Mouse (Mus musculus): ENCODE results near the gene Olfr524. TPM values are rescaled to one million over a fixed set of nuclear protein-coding genes. Genes with fewer than 3 reads are reported as not detected.

Gene Olfr524
- polyA plus RNA-seq, 1 experiment from 2014 or later = not detected

DNA sequence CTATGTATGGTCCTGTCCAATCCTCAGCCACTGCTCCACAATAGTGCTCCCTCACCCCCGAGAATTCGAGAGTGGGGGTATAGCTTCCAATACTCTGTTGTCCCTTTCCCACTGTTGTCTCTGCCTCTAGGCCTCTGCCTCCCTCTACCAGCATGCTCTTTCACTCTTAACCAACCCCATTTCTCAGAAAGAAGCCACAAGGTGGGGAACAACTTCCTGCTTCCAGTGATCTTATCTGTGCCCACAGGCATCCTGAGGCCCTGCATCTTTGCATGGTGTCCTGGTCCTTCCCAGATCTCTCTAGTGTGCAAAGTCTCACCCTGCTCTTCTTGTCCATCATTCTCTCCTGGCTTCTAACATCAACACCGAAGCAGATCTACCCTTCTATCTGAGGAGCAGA lies 1.1 kb upstream of the Olfr524 start:
- Histone ChIP-seq H3K36me3 (replicated peaks) (no peaks in the 10 kb centered on the region), H3K9ac (no peak overlapping the region), H3K4me1 (no peaks in the 10 kb centered on the region), H3K27me3 (replicated peaks) (no peaks in the 10 kb centered on the region), H3K27ac (no peak overlapping the region), H3K4me2 (no peak overlapping the region), H3K4me3 (no peak overlapping the region), H3K9me3 (no peaks in the 10 kb centered on the region)
- WGBS = 90% methylated on average over 3 of the region's 3 CpGs
- no peak for ATAC-seq (replicated peaks)

DNA sequence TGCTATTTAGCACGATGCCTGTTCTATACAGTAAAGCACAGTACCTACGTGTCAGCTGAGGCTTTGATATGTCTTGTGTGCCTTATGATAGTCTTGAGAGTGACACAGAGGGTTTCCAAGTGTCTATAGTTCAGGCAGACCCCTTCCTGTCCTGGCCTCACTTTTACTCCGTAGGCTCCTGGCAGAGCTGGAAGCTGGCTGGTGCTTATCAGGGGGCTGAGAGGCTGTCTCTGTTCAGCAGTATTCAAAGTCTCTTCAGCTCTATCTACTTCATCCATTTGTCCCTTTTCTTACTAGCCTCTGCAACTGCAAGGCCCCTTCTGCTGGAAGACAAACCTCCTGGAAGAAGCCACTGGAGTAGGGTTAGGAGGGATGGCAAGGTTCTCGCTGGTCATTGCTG lies 4.7 kb downstream of the Olfr524 start:
- Histone ChIP-seq H3K4me1 (no peaks in the 10 kb centered on the region), H3K27me3 (replicated peaks) (no peaks in the 10 kb centered on the region), H3K9me3 (no peaks in the 10 kb centered on the region), H3K36me3 (replicated peaks) (no peaks in the 10 kb centered on the region), H3K4me2 (no peak overlapping the region), H3K27ac (no peak overlapping the region), H3K9ac (no peak overlapping the region), H3K4me3 (no peak overlapping the region)
- 90% methylated on average over 4 of the region's 4 CpGs for WGBS
- no peak for ATAC-seq (replicated peaks)

DNA sequence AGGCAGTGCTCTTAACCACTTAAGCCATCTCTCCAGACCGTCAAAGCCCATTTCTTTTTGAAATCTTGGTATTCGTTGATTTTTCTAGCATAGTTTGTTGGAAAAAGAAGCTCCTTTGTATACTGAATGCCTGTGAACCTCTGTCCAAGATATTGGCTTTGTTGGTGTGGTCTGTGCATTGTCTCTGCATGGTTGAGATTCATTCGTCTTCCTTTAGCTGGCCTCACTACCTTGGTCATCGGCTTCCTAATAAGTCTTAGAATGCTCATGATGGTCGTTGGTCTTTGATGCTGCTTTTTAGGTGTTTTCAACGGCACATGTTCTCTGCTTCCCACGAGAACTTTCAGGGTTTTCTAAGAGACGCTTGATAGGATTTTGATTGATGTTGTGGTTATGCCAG lies 9.8 kb downstream of the Olfr524 start:
- Histone ChIP-seq H3K27ac (no peak overlapping the region), H3K36me3 (replicated peaks) (no peaks in the 10 kb centered on the region), H3K4me1 (no peaks in the 10 kb centered on the region), H3K27me3 (replicated peaks) (no peaks in the 10 kb centered on the region), H3K4me3 (no peak overlapping the region), H3K4me2 (no peak overlapping the region), H3K9me3 (no peaks in the 10 kb centered on the region), H3K9ac (no peak overlapping the region)
- ATAC-seq (replicated peaks) = no peak
- WGBS = 85% methylated on average over 8 of the region's 8 CpGs

DNA sequence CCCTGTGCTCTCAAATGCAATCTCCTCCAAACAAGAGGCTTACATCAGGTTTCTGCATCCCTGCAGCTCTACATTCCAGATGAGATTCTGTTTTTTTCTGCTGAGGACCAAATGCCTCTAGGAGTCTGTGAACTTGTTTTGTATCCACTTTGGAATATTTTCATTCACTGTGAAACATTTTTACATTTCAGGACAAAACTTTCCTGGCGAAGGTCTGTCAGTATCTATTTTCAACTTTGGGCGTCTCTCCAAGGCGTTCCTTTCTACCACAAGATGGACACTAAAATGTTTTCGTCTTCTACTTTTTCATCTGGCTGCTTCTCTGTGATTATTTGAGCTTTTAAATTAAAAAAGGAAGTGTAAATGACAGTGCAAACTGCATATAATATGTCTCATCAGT lies 11.7 kb downstream of the Olfr524 start:
- Histone ChIP-seq H3K4me2 (no peak overlapping the region), H3K27me3 (replicated peaks) (no peaks in the 10 kb centered on the region), H3K9me3 (no peaks in the 10 kb centered on the region), H3K4me1 (no peaks in the 10 kb centered on the region), H3K36me3 (replicated peaks) (no peaks in the 10 kb centered on the region), H3K4me3 (no peak overlapping the region), H3K27ac (no peak overlapping the region), H3K9ac (no peak overlapping the region)
- 90% methylated on average over 4 of the region's 4 CpGs for WGBS
- ATAC-seq (replicated peaks) = no peak

DNA sequence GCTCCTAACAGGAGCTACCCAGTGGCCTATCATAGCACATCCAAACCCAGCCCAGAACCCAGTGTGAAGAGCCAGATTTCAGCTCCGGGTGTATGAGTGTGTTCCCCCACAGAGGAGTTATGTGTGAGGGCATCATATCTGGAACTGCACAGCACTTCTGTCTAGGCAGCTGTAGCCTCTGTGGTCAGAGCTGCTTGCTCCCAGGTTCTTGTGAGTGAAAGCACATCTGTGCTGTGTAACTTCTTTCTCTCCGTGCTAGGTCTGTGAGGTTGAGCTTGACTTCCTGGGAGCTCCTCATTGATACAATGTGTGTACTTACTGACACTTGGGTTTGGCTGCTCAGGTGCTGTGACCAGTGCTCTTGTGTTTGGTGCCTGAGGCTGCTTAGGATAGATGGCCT lies 12.9 kb downstream of the Olfr524 start:
- no peak for ATAC-seq (replicated peaks)

DNA sequence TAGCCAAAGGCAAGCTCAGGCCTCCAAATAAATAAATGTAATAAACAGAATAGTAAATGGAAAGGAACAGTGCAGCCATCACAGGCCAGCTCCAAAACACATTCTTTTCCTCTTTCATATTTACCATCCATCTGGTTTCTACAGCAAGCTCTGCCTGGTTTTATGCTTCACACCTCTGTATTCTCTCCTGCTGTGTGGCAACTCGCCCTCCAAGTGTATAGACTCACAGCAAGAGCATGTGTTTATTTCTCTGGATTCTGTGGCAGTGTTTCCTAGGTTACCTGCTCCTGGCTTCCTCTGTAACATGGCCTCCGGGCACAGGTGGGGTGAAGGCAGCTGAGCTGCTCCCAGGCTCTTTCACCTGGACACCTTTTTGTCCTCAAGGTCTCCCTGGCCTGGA lies 13.3 kb downstream of the Olfr524 start:
- no peak for ATAC-seq (replicated peaks)
- H3K9ac ChIP-seq = no peak overlapping the region
- no peaks in the 10 kb centered on the region for H3K9me3 ChIP-seq
- H3K36me3 ChIP-seq (replicated peaks) = no peaks in the 10 kb centered on the region
- no peak overlapping the region for H3K4me3 ChIP-seq
- no peak overlapping the region for H3K27ac ChIP-seq
- no peak overlapping the region for H3K4me2 ChIP-seq
- no peaks in the 10 kb centered on the region for H3K27me3 ChIP-seq (replicated peaks)
- no peaks in the 10 kb centered on the region for H3K4me1 ChIP-seq
- WGBS = 57% methylated on average over 2 of the region's 2 CpGs

More for the DNA sequence above, 12.9 kb downstream of the Olfr524 start:
- no peaks in the 10 kb centered on the region for H3K9me3 ChIP-seq
- no peak overlapping the region for H3K9ac ChIP-seq
- H3K4me3 ChIP-seq = no peak overlapping the region
- WGBS = 94% methylated on average over 2 of the region's 2 CpGs
- no peaks in the 10 kb centered on the region for H3K4me1 ChIP-seq
- no peaks in the 10 kb centered on the region for H3K36me3 ChIP-seq (replicated peaks)
- no peaks in the 10 kb centered on the region for H3K27me3 ChIP-seq (replicated peaks)
- H3K27ac ChIP-seq = no peak overlapping the region
- H3K4me2 ChIP-seq = no peak overlapping the region

DNA sequence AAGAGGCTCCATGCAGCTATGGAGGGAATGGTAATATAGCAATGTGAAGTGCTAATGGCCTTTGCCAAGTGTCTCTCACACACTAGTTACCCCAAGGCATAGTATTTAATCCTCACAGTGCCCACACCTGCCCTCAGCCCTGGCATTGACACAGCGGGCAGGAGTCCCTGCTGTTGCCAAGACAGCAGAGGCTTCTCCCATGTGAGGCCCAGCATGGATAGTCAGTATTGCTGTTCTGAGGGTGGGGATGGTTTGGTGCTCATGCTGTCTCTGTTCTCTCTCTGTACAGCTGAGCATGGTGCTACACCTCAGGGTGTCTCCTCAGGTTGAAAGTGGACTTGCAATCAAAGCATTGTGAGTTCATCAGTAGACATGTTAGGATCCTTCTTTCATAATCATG lies 15.3 kb downstream of the Olfr524 start:
- Histone ChIP-seq H3K9ac (no peak overlapping the region), H3K27me3 (replicated peaks) (no peaks in the 10 kb centered on the region), H3K36me3 (replicated peaks) (no peaks in the 10 kb centered on the region), H3K4me3 (no peak overlapping the region), H3K4me1 (no peaks in the 10 kb centered on the region), H3K27ac (no peak overlapping the region), H3K9me3 (no peaks in the 10 kb centered on the region), H3K4me2 (no peak overlapping the region)
- no peak for ATAC-seq (replicated peaks)
- 92% methylated on average over 1 of the region's 1 CpGs for WGBS

DNA sequence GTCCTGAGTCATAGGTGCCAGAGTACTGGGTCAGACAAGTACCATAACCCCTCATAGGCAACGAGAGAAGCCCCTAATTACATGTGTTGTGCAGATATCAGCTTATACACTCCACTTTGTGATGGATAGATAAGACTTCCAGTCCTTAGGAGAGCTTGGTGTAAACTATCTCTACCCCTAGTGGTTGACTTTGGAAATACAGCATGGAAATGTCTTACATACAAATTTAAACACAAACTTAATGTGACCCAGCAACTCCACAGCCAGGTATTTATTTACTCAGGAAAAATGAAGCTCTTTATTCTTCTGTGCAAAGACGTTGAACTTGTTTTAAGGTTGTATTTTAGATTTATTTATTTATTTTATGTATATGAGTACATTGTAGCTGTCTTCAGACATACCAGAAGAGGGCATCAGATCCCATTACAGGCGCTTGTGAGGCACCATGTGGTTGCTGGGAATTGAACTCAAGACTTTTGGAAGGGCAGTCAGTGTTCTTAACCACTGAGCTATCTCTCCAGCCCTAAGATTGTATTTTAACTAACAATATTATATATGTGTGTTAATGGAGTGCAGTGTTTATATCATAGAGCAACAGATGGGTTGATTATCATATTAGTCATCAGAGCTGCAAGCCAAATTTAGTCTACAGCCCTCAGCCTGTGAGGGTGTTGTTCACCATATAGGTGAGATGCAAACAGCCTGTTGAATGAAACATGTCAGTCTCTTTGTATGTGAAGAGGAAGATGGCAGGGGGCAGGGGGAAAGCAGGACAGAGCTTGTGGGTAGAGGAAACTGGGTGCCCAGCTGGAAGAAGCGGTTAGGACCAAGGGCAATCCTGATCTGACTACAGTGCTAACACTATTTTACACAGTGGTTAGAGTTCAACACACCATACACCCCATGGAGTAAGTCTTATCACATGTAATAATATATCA lies 17.1 kb downstream of the Olfr524 start:
- 69% methylated on average over 4 of the region's 4 CpGs for WGBS
- Histone ChIP-seq H3K4me3 (no peak overlapping the region), H3K9ac (no peak overlapping the region), H3K9me3 (no peaks in the 10 kb centered on the region), H3K36me3 (replicated peaks) (no peaks in the 10 kb centered on the region), H3K4me2 (no peak overlapping the region), H3K4me1 (no peaks in the 10 kb centered on the region), H3K27ac (no peak overlapping the region), H3K27me3 (replicated peaks) (no peaks in the 10 kb centered on the region)
- ATAC-seq (replicated peaks) = no peak

DNA sequence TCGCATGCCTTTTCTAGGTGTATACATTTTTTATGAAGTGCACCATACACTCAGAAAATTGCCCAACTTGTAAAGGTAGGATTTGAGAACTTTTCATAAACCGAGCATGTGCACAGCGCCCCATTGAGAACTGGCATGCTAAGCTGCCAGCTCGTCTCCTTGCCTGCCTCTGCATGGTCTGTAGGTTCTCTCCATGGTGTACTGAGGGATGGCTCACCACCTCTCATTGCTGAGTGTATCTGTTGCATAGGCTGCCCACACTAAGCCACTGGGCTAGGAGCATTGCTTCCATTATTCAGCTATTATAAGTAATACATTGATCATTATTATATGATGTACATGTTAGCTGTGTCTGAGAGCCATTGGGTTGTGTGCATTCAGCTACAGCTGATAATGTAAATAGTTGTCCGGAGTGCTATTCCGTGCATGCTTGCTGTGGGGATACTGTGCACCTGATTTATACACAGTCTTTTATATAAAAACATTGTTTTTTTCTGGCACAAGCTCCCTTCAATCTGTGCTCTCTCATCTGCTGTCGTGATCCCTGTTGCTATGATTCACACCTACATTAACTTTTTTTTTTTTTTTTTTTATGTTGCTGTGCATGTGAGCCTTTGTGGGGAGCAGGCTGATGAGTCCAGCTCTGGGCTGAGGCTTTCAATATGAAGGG lies 17.9 kb downstream of the Olfr524 start:
- Histone ChIP-seq H3K36me3 (replicated peaks) (no peaks in the 10 kb centered on the region), H3K4me1 (no peaks in the 10 kb centered on the region), H3K4me3 (no peak overlapping the region), H3K27me3 (replicated peaks) (no peaks in the 10 kb centered on the region), H3K4me2 (no peak overlapping the region), H3K27ac (no peak overlapping the region), H3K9ac (no peak overlapping the region), H3K9me3 (no peaks in the 10 kb centered on the region)
- ATAC-seq (replicated peaks) = no peak
- WGBS = 85% methylated on average over 7 of the region's 7 CpGs

DNA sequence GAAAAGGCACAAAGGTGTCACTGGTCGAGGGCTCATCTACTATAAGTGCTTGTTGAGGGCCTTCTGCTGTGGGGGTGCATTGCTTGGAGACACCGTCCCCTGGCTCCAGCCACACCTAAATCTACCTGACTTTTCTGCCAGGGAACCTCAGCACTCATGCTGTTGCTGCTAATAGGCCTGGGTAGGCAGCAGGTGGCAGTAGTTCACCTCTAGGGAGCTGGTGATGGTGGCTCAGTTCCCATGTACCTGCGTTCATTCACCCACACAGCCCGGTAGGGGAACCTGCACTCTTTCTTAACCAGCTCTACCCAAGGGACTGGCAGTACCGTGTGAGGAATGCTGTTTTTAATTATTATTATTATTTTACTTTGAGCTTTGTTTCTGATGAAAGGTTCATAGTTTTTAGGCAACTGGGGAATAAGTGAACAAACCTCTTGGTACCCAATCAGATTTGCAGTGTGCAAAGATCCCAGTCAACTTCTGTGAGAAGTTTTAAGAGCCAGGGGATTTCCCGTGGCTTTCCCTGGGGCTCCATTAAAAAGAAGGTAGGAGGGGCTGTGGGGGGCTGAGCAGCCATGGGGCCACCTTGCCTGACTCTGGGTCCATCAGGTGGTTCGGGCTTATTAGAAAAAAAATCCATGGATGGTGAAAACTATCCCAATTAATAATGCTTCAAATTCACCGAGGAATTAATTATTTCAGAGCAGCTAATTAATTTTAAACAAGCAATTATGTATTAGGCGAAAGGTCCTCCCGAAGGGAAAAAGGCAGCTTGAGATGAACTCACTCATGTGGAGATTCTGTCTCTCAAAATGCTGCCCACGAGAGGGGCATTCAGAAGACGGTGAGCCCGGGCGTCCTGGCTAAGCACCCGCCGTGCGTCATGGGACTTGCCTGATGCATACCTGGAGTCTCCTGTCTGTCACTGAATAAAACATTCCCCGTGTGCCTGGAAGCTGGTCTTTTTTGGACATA lies 18.8 kb downstream of the Olfr524 start:
- Histone ChIP-seq H3K27ac (no peak overlapping the region), H3K4me3 (no peak overlapping the region), H3K36me3 (replicated peaks) (no peaks in the 10 kb centered on the region), H3K27me3 (replicated peaks) (no peaks in the 10 kb centered on the region), H3K4me1 (no peaks in the 10 kb centered on the region), H3K9ac (no peak overlapping the region), H3K9me3 (no peaks in the 10 kb centered on the region), H3K4me2 (no peak overlapping the region)
- ATAC-seq (replicated peaks) = no peak
- 56% methylated on average over 18 of the region's 18 CpGs for WGBS

DNA sequence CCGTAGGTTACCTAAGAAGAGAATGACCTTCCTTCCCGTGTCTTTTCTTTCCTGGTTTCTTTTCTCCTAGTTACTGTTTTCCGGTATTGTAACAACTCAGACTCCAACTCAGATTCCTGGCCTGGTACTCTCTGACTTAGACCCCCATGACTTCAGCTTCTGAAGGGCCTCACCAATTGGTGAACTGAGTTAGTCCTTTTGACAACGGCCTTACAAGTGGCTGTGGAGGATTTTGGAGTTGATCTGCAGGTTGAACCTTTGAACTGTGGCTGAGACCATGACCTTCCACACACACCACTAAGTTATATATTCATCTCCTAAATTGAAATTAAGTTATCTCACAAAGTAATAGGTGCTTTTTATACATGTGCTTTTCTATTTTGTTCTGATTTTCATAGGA lies 21.6 kb downstream of the Olfr524 start:
- no peaks in the 10 kb centered on the region for H3K4me1 ChIP-seq
- no peaks in the 10 kb centered on the region for H3K9me3 ChIP-seq
- H3K9ac ChIP-seq = no peak overlapping the region
- WGBS = 86% methylated on average over 4 of the region's 4 CpGs
- no peaks in the 10 kb centered on the region for H3K27me3 ChIP-seq (replicated peaks)
- H3K36me3 ChIP-seq (replicated peaks) = no peaks in the 10 kb centered on the region
- no peak overlapping the region for H3K27ac ChIP-seq
- H3K4me2 ChIP-seq = no peak overlapping the region
- no peak for ATAC-seq (replicated peaks)
- H3K4me3 ChIP-seq = no peak overlapping the region

DNA sequence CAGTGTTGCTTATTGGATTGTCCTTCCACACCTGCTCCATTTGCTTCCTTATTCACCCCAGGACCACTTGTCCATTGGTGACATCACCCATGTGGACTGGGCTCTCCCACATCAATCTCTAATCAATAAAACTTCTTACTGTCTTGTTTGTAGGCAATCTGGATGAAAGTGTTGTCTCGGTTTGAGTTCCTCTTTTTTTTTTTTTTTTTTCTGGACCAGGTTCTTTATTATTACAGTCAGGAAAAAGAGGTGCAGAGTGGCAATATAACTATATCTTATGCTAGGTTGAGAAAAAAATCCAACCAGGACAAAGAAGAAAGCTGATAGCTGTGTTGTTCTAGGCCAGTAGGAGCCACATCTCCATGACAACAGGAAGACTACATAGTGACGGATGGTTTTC lies 25.1 kb downstream of the Olfr524 start:
- Histone ChIP-seq H3K9ac (no peak overlapping the region), H3K9me3 (no peaks in the 10 kb centered on the region), H3K36me3 (replicated peaks) (no peaks in the 10 kb centered on the region), H3K27ac (no peak overlapping the region), H3K4me3 (no peak overlapping the region), H3K4me1 (no peaks in the 10 kb centered on the region), H3K4me2 (no peak overlapping the region), H3K27me3 (replicated peaks) (no peaks in the 10 kb centered on the region)
- 79% methylated on average over 2 of the region's 2 CpGs for WGBS
- no peak for ATAC-seq (replicated peaks)
